In the genomic region with DNA sequence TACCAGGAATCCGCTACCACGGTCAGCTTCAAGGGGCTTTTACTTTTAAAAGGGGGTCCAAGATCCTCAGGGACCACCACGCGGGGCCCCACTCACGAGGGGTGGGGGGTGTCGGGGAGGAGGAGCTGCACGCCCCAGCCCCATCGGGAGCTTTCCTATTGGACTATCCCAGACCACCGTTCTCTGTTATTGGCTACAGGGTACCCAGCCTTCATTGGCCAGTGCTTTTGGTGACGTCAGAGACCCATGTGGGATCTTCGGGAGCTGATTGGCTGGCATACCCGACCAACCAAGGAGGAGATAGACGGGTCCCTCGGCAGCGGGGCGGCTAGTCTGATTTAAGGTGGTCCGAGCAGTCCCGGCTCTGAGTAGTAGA, we compare ENCODE assay signal across 8 mouse cellular contexts. TPM values are rescaled to one million over a fixed set of nuclear protein-coding genes. Genes with fewer than 3 reads are reported as not detected.
DNase-seq lines count a peak whose midpoint lies in the region; ATAC-seq and TF ChIP-seq lines count a peak whose summit lies in the region.

No protein-coding gene starts in this region.

- peak; percentile 95 for DNase-seq in Patski (ENCODE audit: low read depth, low spot score)
- DNase-seq in cerebellum, postnatal 14 days: peak; percentile 100
- peak; percentile 99 for DNase-seq in frontal cortex, postnatal 14 days (ENCODE audit: low spot score in 2 of 2)
- peak; percentile 93 to 96 for DNase-seq in layer of hippocampus, postnatal 25 days (ENCODE audit: extremely low spot score in 1 of 2, low spot score in 1 of 2)
- peak; percentile 100 for DNase-seq in lung, postnatal 25 days (ENCODE audit: low spot score)
- peak; percentile 99 for DNase-seq in retina, embryonic 14.5 days (ENCODE audit: low spot score)
- peak; percentile 94 for DNase-seq in thymus, postnatal 4 days

- POLR2A ChIA-PET in Patski (lab: Charles Lee): interaction anchor here (0.9 to 3.3 kb wide), 4 partner anchors 11 to 33 kb away, joined by 3 to 24 read pairs (median 7); partner anchors contain the start of gene Aes

- in situ Hi-C loops in Patski (cut with MboI; ENCODE audit: low pct_unique_long_range_greater_than_20kb): no loop called here

- peak overlapping the region; percentile 88 for H3K27ac ChIP-seq in hindbrain, embryonic 13.5 days

- peak overlapping the region; percentile 72 for H3K4me2 ChIP-seq in hindbrain, embryonic 13.5 days

- no peaks in the 10 kb centered on the region for H3K27me3 ChIP-seq in Patski
- H3K27me3 ChIP-seq in hindbrain, embryonic 13.5 days: peaks cover 66% of the 10 kb centered on the region

- H3K36me3 ChIP-seq in hindbrain, embryonic 13.5 days: peaks cover 7% of the 10 kb centered on the region

- TF ChIP-seq CTCF in Patski (IDR thresholded peaks at IDR 0.05): no peak

- under 1% methylated on average over 18 of the region's 18 CpGs for WGBS in hindbrain, embryonic 13.5 days

- H3K9me3 ChIP-seq in hindbrain, embryonic 13.5 days: no peaks in the 10 kb centered on the region

- peaks cover 72% of the 10 kb centered on the region for H3K4me1 ChIP-seq in hindbrain, embryonic 13.5 days (replicated peaks)

- CTCF ChIA-PET in Patski (lab: Charles Lee): interaction anchor here (0.9 to 3.6 kb wide), 5 partner anchors 9 to 34 kb away, joined by 3 to 22 read pairs (median 8); partner anchors contain the start of gene BC025920

- H3K9ac ChIP-seq in hindbrain, embryonic 13.5 days: no peak overlapping the region

- ATAC-seq in Patski: peak; percentile 91
- peak; percentile 92 for ATAC-seq in hindbrain, embryonic 13.5 days (ENCODE audit: low FRiP score)

- peak overlapping the region; percentile 40 for H3K4me3 ChIP-seq in hindbrain, embryonic 13.5 days

RNA-seq across cellular contexts. Expression of gene Tle2, which starts 2.9 kb away (rescaled TPM):
- polyA plus RNA-seq in Patski (2021): 46.4 TPM
- 27.7 and 28.9 TPM in 2 replicates for polyA plus RNA-seq in hindbrain, embryonic 13.5 days (2015; fragmentation: Nextera tagmentation; extraction: Ambion mirVana)
- total RNA-seq in layer of hippocampus, postnatal 25 days (2021): 10 to 100 TPM; 22.5 to 32.3 TPM

RNA-seq across cellular contexts. Expression of gene Aes, which starts 12.2 kb away (rescaled TPM):
- polyA plus RNA-seq in Patski (2021): 1,239 TPM
- polyA plus RNA-seq in hindbrain, embryonic 13.5 days (2015; fragmentation: Nextera tagmentation; extraction: Ambion mirVana): 545 and 558 TPM in 2 replicates
- total RNA-seq in layer of hippocampus, postnatal 25 days (2021): 100 to 1,000 TPM; 692 to 732 TPM

RNA-seq across cellular contexts. Expression of gene Gna11, which starts 26.5 kb away (rescaled TPM):
- polyA plus RNA-seq in Patski (2021): 76.2 TPM
- 79.8 and 82.4 TPM in 2 replicates for polyA plus RNA-seq in hindbrain, embryonic 13.5 days (2015; fragmentation: Nextera tagmentation; extraction: Ambion mirVana)
- 100 to 1,000 TPM; 110 to 121 TPM for total RNA-seq in layer of hippocampus, postnatal 25 days (2021)

RNA-seq across cellular contexts. Expression of gene Tle6, which starts 29.4 kb away (rescaled TPM):
- 7.5 TPM for polyA plus RNA-seq in Patski (2021)
- 3.0 and 4.2 TPM in 2 replicates for polyA plus RNA-seq in hindbrain, embryonic 13.5 days (2015; fragmentation: Nextera tagmentation; extraction: Ambion mirVana)
- 1 to 10 TPM; 1.7 to 4.1 TPM for total RNA-seq in layer of hippocampus, postnatal 25 days (2021)

RNA-seq across cellular contexts. Expression of gene BC025920, which starts 34.6 kb away (rescaled TPM):
- 1.1 TPM for polyA plus RNA-seq in Patski (2021)
- 1.8 and 2.7 TPM in 2 replicates for polyA plus RNA-seq in hindbrain, embryonic 13.5 days (2015; fragmentation: Nextera tagmentation; extraction: Ambion mirVana)
- 1 to 10 TPM; 4.2 to 4.4 TPM for total RNA-seq in layer of hippocampus, postnatal 25 days (2021)

Comparison
In these comparisons a context has a peak if more than half of its experiments do, and no peak if none do; other contexts are left out.
1. Peak in every context shown above with its lines: DNase-seq, ATAC-seq, H3K4me3 ChIP-seq and H3K27ac ChIP-seq.